Mouse (Mus musculus): ENCODE data around the gene Cd300e. TPM values are rescaled to one million over a fixed set of nuclear protein-coding genes. Genes with fewer than 3 reads are reported as not detected.

The Cd300e gene
- not detected in 2 replicates for polyA plus RNA-seq (2016; fragmentation: Nextera tagmentation; extraction: Ambion mirVana)

GRCm38 (mm10) chr11:115062077-115062476, at the start of gene Cd300e:
TSS of gene Cd300e (minus strand) at chr11:115062177.
- no peak within 1 kb of the TSS for H3K4me2 ChIP-seq (replicated peaks)
- H3K27ac ChIP-seq, result no peak within 1 kb of the TSS
- no peaks in the 10 kb centered on the region for H3K9me3 ChIP-seq (replicated peaks)
- H3K4me3 ChIP-seq, result no peak within 1 kb of the TSS
- ATAC-seq (ENCODE audit: low FRiP score), result no peak
- 28% methylated on average over 5 of the region's 5 CpGs for WGBS
- no peaks in the 10 kb centered on the region for H3K36me3 ChIP-seq
- no peak within 1 kb of the TSS for H3K9ac ChIP-seq
- H3K4me1 ChIP-seq, result no peaks in the 10 kb centered on the region
- peaks cover 25% of the 10 kb centered on the region for H3K27me3 ChIP-seq

- WGBS, result 85% methylated on average over 3 of the region's 5 CpGs
- H3K4me1 ChIP-seq, result peaks cover 5% of the 10 kb centered on the region; the same call in 1 of the 2 replicates
- H3K4me3 ChIP-seq, result no peak overlapping the region
- no peaks in the 10 kb centered on the region for H3K36me3 ChIP-seq
- H3K27ac ChIP-seq, result no peak overlapping the region
- H3K9me3 ChIP-seq (replicated peaks), result no peaks in the 10 kb centered on the region
- no peak for ATAC-seq (ENCODE audit: low FRiP score)
- no peak overlapping the region for H3K4me2 ChIP-seq (replicated peaks)
- H3K9ac ChIP-seq, result no peak overlapping the region
- H3K27me3 ChIP-seq, result 0 out of 2 replicates have a peak, but pooled peaks cover 3% of the 10 kb centered on the region
Observed at GRCm38 (mm10) chr11:115110271-115110670, 48.3 kb upstream of the Cd300e start.

GRCm38 (mm10) chr11:115108176-115108575, 46.2 kb upstream of the Cd300e start:
- Histone ChIP-seq H3K4me3 (no peak overlapping the region), H3K9ac (no peak overlapping the region), H3K27me3 (0 out of 2 replicates have a peak, but pooled peaks cover 3% of the 10 kb centered on the region), H3K36me3 (no peaks in the 10 kb centered on the region), H3K4me1 (peaks cover 5% of the 10 kb centered on the region; the same call in 1 of the 2 replicates), H3K9me3 (replicated peaks) (no peaks in the 10 kb centered on the region), H3K27ac (no peak overlapping the region), H3K4me2 (replicated peaks) (no peak overlapping the region)
- 92% methylated on average over 8 of the region's 8 CpGs for WGBS
- ATAC-seq (ENCODE audit: low FRiP score), result no peak

GRCm38 (mm10) chr11:115107403-115107916, 45.5 kb upstream of the Cd300e start:
- no peak overlapping the region for H3K4me3 ChIP-seq
- no peak overlapping the region for H3K9ac ChIP-seq
- H3K4me1 ChIP-seq, result peaks cover 5% of the 10 kb centered on the region; the same call in 1 of the 2 replicates
- no peaks in the 10 kb centered on the region for H3K36me3 ChIP-seq
- no peak overlapping the region for H3K4me2 ChIP-seq (replicated peaks)
- no peak overlapping the region for H3K27ac ChIP-seq
- H3K9me3 ChIP-seq (replicated peaks), result no peaks in the 10 kb centered on the region
- H3K27me3 ChIP-seq, result 0 out of 2 replicates have a peak, but pooled peaks cover 3% of the 10 kb centered on the region
- 34% methylated on average over 4 of the region's 4 CpGs for WGBS
- ATAC-seq (ENCODE audit: low FRiP score), result no peak

GRCm38 (mm10) chr11:115106638-115107037, 44.7 kb upstream of the Cd300e start:
- Histone ChIP-seq H3K27ac (no peak overlapping the region), H3K9ac (no peak overlapping the region)
- 90% methylated on average over 2 of the region's 2 CpGs for WGBS

GRCm38 (mm10) chr11:115104769-115105563, 43.0 kb upstream of the Cd300e start:
- Histone ChIP-seq H3K9me3 (replicated peaks) (no peaks in the 10 kb centered on the region), H3K27ac (no peak overlapping the region), H3K36me3 (no peaks in the 10 kb centered on the region), H3K9ac (no peak overlapping the region), H3K4me3 (no peak overlapping the region), H3K4me2 (replicated peaks) (no peak overlapping the region), H3K4me1 (peaks cover 5% of the 10 kb centered on the region; the same call in 1 of the 2 replicates), H3K27me3 (0 out of 2 replicates have a peak, but pooled peaks cover 3% of the 10 kb centered on the region)
- ATAC-seq (ENCODE audit: low FRiP score), result no peak
- WGBS, result 60% methylated on average over 8 of the region's 8 CpGs

More at GRCm38 (mm10) chr11:115106638-115107037, 44.7 kb upstream of the Cd300e start:
- ATAC-seq (ENCODE audit: low FRiP score), result no peak
- Histone ChIP-seq H3K27me3 (0 out of 2 replicates have a peak, but pooled peaks cover 3% of the 10 kb centered on the region), H3K4me3 (no peak overlapping the region), H3K4me1 (peaks cover 5% of the 10 kb centered on the region; the same call in 1 of the 2 replicates), H3K4me2 (replicated peaks) (no peak overlapping the region), H3K36me3 (no peaks in the 10 kb centered on the region), H3K9me3 (replicated peaks) (no peaks in the 10 kb centered on the region)

GRCm38 (mm10) chr11:115103470-115104413, 41.8 kb upstream of the Cd300e start:
- Histone ChIP-seq H3K9ac (no peak overlapping the region), H3K4me1 (peaks cover 11% of the 10 kb centered on the region; the same call in 1 of the 2 replicates), H3K27me3 (peaks cover 5% of the 10 kb centered on the region; the same call in 1 of the 2 replicates), H3K9me3 (replicated peaks) (no peaks in the 10 kb centered on the region), H3K4me2 (replicated peaks) (no peak overlapping the region), H3K27ac (no peak overlapping the region), H3K36me3 (no peaks in the 10 kb centered on the region), H3K4me3 (no peak overlapping the region)
- ATAC-seq (ENCODE audit: low FRiP score), result no peak
- WGBS, result 85% methylated on average over 25 of the region's 25 CpGs

- no peak overlapping the region for H3K4me3 ChIP-seq
- ATAC-seq (ENCODE audit: low FRiP score), result no peak
Observed at GRCm38 (mm10) chr11:115102116-115102515, 40.1 kb upstream of the Cd300e start.

GRCm38 (mm10) chr11:115101615-115102051, 39.7 kb upstream of the Cd300e start:
- Histone ChIP-seq H3K27me3 (peaks cover 7% of the 10 kb centered on the region; the same call in 1 of the 2 replicates), H3K4me2 (replicated peaks) (no peak overlapping the region), H3K9ac (no peak overlapping the region), H3K27ac (no peak overlapping the region), H3K4me3 (no peak overlapping the region), H3K36me3 (no peaks in the 10 kb centered on the region), H3K9me3 (replicated peaks) (no peaks in the 10 kb centered on the region), H3K4me1 (peaks cover 8% of the 10 kb centered on the region; the same call in 1 of the 2 replicates)
- 64% methylated on average over 6 of the region's 6 CpGs for WGBS
- ATAC-seq (ENCODE audit: low FRiP score), result no peak

More at GRCm38 (mm10) chr11:115102116-115102515, 40.1 kb upstream of the Cd300e start:
- no peak overlapping the region for H3K4me2 ChIP-seq (replicated peaks)
- 96% methylated on average over 9 of the region's 9 CpGs for WGBS
- no peaks in the 10 kb centered on the region for H3K36me3 ChIP-seq
- H3K9me3 ChIP-seq (replicated peaks), result no peaks in the 10 kb centered on the region
- peaks cover 5% of the 10 kb centered on the region; the same call in 1 of the 2 replicates for H3K27me3 ChIP-seq
- no peak overlapping the region for H3K9ac ChIP-seq
- H3K27ac ChIP-seq, result no peak overlapping the region
- peaks cover 11% of the 10 kb centered on the region; the same call in 1 of the 2 replicates for H3K4me1 ChIP-seq

- H3K9ac ChIP-seq, result no peak overlapping the region
- ATAC-seq (ENCODE audit: low FRiP score), result no peak
- H3K27ac ChIP-seq, result no peak overlapping the region
- no peak overlapping the region for H3K4me2 ChIP-seq (replicated peaks)
- H3K27me3 ChIP-seq, result peaks cover 9% of the 10 kb centered on the region; the same call in 1 of the 2 replicates
- H3K4me1 ChIP-seq, result peaks cover 8% of the 10 kb centered on the region; the same call in 1 of the 2 replicates
- no peaks in the 10 kb centered on the region for H3K9me3 ChIP-seq (replicated peaks)
- H3K36me3 ChIP-seq, result no peaks in the 10 kb centered on the region
- H3K4me3 ChIP-seq, result no peak overlapping the region
- 54% methylated on average over 7 of the region's 7 CpGs for WGBS
Observed at GRCm38 (mm10) chr11:115100741-115101140, 38.8 kb upstream of the Cd300e start.

GRCm38 (mm10) chr11:115100032-115100621, 38.1 kb upstream of the Cd300e start:
- Histone ChIP-seq H3K4me2 (replicated peaks) (no peak overlapping the region), H3K9me3 (replicated peaks) (no peaks in the 10 kb centered on the region), H3K36me3 (no peaks in the 10 kb centered on the region), H3K4me3 (no peak overlapping the region), H3K9ac (no peak overlapping the region), H3K27ac (no peak overlapping the region), H3K4me1 (peaks cover 8% of the 10 kb centered on the region; the same call in 1 of the 2 replicates), H3K27me3 (peaks cover 9% of the 10 kb centered on the region; the same call in 1 of the 2 replicates)
- ATAC-seq (ENCODE audit: low FRiP score), result no peak
- WGBS, result 67% methylated on average over 5 of the region's 5 CpGs
